Mouse (Mus musculus) hindlimb bud, embryonic 11.5 days (tissue): ENCODE measurements around the gene Trim9.
A peak's percentile ranks its signal among the peaks of the same experiment; 100 is the strongest.

Experiments used
- DNase-seq: peaks from one replicate; pipeline ENCODE4 v3.0.0-alpha.2; 2012; ENCODE audit warnings: low read depth, low spot score; ENCODE audit errors: extremely low spot score

The Trim9 gene

GRCm38 (mm10) chr12:70347202-70347841 is at the start of gene Trim9:
Gene Trim9, minus strand, starts transcription at chr12:70347614.
- DNase-seq: peak; percentile 79

DNA sequence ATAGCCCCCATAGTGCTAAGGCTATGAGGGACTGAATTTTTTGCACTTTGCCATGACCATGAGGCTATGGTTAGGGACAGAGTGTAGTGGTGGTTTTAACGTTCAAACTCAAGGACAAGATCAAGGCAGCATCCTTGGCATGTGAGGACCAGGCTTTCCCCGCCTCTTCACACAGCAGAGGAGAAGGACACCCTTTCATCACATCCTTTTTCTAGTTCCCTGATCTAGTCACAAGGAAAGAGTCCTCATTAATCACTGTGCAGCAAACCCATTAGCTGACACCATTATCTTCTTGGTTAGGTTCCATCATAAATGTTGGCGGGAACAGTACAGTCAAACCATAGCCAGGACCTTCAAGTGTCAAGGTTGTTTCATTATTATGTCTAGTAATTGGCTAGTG is 47.6 kb upstream of the Trim9 start:
- no peak for DNase-seq

GRCm38 (mm10) chr12:70391236-70391635 is 43.8 kb upstream of the Trim9 start:
- no peak for DNase-seq

GRCm38 (mm10) chr12:70374976-70375375 is 27.6 kb upstream of the Trim9 start:
- no peak for DNase-seq

GRCm38 (mm10) chr12:70372874-70373273 is 25.5 kb upstream of the Trim9 start:
- no peak for DNase-seq

GRCm38 (mm10) chr12:70369348-70369747 is 21.9 kb upstream of the Trim9 start:
- DNase-seq: no peak

DNA sequence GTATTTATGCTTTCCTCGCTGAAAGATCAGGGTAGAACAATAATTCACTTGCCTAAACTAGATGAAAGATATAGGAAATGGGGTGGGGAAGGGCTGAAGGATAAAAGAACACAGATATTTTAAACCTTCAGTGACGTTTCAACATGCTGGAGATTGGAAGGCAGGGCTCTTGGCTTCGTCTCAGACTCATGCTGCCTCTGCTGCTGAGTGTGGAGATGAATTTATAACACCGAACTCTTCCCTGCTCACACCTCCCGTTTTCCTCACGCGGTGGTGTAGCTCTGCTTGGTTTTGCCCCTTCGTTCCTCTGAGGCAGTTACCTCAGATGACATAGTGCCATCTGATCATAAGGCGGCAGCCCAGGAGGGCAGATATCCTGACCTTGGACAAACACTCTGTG is 21.4 kb upstream of the Trim9 start:
- no peak for DNase-seq

DNA sequence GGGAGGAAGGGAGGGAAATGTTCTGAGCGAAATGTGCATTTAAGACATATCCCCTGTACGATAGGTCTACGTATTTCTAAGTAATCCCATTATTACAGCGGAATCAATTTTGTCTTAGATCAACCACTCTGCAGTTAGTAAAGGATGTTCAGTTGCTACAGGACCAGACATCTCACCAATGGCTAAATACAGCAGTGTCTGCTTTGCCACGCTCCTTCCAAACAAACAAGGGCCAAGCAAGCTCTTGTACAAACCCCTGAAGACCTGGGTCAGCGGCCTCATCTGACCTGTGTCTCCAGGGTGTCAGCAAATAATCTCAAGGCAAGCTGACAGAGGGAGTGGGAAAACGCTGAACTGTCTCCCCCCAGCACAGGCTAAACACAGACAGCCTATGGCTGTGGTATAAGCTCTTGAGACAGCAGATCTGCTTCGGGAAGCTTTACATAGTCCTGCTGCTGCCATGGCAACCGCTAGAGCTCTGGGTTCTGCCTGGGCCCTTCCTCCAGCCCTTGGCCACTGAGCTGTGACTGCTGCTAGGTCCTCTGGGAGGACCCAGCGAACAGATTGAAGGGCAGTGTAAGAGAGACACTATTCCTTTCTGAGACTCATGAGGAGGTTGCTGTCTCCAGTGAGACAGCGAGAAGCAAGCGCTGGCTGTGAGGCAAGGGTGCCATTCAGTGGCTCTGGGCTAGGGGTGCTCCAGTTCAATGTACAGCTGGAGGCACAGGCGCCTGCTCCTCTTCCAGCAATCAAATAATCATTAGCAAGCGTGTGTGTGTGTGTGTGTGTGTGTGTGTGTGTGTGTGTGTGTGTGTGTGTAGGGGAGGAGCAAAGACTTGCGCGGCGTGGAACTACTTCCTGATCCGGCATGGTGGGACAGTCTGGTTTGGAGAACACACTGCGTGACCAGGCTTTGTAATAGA is 20.2 kb upstream of the Trim9 start:
- DNase-seq: no peak

DNA sequence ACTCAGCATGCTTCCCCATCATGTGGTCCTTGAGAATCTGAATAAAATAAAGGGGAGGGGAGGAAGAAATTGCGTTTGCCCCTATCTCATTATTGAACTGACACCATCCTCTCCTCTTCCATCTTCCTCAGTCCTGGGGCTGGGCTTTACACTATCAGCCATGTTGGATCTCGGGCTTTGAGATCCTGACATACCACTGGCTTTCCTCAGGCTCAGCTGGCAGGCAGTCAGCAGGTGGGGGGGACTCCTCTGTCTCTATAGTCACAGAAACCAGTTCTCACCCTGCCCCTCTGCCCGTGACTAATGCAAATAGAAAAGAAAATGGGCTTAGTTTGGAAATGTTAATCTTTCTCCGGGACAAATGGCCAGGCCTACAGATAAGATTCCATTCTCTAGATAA is 15.6 kb upstream of the Trim9 start:
- no peak for DNase-seq

DNA sequence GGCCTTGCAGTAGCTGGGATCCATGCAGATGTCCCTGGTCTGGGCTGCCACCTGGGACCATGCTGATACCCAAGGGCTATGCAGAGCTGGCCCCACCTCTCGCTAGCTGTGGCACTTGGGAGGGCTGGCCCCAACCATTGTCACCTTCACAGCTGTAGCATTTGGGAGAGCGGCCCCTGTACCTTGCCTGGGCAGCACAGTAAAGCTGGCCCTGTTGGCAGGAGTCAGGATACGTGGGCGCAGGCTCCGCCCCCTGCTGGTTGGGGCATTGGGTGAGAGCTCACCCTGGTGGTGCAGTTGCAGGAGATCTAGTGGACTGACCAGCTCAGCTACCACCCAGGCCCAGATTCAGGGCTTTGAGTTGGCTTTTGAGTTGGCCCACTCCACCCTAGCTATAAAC is 12.9 kb upstream of the Trim9 start:
- no peak for DNase-seq

GRCm38 (mm10) chr12:70359443-70359842 is 12.0 kb upstream of the Trim9 start:
- DNase-seq: no peak

DNA sequence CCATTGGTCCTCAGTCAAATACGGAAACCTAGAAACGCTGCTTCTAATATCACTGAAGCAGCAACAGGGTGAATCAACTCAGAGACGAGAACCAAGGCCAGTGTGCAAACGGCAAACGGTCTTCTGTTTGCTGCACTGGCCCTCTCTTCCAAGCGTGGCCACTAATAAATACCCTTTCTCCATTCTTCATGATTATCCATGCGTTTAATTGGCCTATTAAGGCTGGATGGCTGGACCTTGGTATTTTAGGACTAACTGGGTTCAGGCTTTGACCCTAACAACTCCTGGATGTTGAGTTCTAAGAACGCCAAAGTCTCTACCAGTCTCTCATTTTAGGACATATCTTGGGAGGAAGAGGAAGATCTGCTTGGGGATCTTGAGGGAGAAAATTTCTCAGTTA is 7.5 kb upstream of the Trim9 start:
- no peak for DNase-seq

DNA sequence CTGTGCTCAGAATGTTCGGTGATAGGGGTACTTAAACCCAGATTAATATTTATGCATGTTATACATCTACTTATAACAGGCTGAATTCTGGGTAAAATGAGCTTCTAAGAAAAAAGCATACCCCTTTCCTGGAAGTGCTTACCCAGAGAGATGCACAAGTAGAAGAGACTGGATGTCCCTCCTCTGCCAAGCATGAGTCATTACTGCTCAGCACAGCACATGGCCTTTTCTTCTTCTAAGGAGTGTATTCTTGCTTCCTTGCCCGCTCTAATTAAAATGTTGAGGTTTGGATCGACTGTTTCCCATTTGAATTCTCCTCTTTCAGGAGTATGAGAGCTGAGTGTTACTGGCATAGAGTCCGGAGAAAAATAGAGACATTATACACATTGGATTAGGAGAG is 3.1 kb upstream of the Trim9 start:
- DNase-seq: no peak

DNA sequence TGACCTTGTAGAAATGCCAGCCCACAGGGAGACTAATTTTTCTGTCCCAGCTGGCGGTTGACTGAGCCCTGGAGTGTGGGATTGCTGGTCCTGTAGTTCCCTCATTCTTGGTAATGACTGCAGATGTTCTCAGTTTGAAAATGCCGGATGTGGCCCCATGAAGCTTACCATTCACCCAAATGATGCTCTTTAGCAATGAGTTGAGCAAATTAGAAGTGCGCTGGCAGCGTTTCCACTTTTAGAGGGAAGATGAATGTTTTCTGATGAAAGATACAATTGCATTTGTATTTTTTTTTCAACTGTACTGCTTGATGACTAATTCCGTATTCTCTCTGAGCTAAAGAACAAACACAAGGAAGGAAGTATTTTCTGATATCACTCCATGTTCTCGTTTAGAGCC is 2.4 kb upstream of the Trim9 start:
- no peak for DNase-seq

- DNase-seq: no peak
Measured at GRCm38 (mm10) chr12:70348026-70348425, 612 bp upstream of the Trim9 start.

- DNase-seq: no peak
Measured at GRCm38 (mm10) chr12:70346139-70347026, 1.0 kb downstream of the Trim9 start.

GRCm38 (mm10) chr12:70345531-70346138 is 1.8 kb downstream of the Trim9 start:
- DNase-seq: no peak

DNA sequence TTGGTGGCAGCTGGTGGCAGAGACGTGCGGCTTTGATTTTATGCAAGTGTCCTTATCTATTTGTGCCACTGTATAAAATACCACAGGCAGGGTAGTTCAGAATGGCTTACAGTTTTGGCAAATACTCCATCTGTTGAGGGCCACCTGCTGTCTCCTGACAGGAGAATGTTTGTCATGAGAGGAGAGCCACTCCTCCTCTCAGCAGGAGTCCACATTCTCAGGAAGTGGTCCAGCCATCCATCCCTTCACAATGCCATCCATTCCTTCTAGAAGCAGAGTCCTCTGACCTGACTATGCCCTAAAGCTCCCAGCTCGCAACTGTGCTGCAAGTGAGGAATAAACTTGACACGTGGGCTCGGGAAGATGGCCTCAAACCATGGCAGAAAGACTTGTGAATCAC is 12.2 kb downstream of the Trim9 start:
- no peak for DNase-seq

- no peak for DNase-seq
Measured at GRCm38 (mm10) chr12:70333253-70333805, 14.1 kb downstream of the Trim9 start.

DNA sequence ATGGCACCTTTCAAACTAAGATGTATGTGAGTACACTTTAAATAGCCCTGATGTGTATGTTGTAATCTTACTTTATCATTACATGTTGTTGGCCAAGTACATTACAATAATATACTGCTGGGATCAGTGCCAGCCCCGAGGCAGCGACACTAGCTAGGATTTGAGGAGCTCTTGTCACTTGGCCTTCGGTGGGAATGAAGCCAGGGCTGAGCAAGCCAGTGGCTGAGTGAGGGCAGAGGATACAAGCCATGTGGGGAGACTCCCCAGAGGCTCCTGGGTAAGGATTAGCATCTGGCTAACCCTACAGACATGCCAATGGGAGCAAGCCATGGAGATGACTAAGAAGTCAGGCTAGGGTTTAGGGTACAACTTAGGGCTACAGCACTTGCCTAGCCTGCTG is 18.4 kb downstream of the Trim9 start:
- no peak for DNase-seq

- DNase-seq: no peak
Measured at GRCm38 (mm10) chr12:70326956-70327355, 20.5 kb downstream of the Trim9 start.
